Mouse (Mus musculus) colon, adult 2 months (tissue): ENCODE results near the gene Ggt6. TPM values are rescaled to one million over a fixed set of nuclear protein-coding genes. Genes with fewer than 3 reads are reported as not detected.

ENCODE experiments used
- polyA plus RNA-seq: library from polyadenylated mRNA; depleted of rRNA; stranded (reverse); fragments of >200 nt; gene quantifications from 2 replicates; pipeline ENCODE4 v1.2.3, GENCODE M21; 2012; rRNA removed

The Ggt6 gene
- 93.2 and 100 TPM in 2 replicates for polyA plus RNA-seq

DNA sequence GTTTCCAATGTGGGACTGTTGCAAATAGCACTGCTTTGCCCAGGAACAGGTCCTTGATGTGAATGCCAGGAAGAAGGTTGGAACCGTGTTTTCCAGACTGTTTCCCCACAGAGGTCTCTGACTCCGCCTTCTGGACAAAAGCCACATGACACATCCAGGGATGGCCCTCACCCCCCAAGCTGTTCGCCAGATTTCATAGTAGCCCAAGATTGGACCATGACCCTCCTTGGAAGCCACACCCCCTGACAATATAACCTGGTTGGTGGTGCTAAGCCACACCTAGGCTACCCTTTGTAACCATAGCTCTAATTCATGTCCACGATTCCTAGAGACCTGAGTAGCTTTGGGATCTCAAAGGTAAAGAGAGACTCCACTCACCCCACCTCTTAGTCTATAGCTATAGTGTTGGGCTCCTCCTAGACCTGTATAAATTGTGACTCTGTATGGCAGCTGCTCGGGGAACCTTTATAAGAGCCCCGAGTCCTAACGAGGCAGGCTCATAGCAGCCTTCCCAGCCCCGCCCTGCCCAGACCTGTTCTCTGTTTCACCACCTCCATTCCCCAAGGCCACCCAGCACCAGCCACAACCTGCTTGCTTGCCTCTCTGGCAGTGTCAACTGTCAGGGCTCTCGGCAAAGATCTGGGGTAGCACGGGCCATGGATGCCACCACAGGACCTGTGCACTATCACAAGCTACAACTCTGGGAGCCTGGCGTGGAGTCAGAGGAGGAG is at the start of gene Ggt6:
TSS of gene Ggt6 (plus strand) at position 564 of the 731 bp plus-strand sequence.

DNA sequence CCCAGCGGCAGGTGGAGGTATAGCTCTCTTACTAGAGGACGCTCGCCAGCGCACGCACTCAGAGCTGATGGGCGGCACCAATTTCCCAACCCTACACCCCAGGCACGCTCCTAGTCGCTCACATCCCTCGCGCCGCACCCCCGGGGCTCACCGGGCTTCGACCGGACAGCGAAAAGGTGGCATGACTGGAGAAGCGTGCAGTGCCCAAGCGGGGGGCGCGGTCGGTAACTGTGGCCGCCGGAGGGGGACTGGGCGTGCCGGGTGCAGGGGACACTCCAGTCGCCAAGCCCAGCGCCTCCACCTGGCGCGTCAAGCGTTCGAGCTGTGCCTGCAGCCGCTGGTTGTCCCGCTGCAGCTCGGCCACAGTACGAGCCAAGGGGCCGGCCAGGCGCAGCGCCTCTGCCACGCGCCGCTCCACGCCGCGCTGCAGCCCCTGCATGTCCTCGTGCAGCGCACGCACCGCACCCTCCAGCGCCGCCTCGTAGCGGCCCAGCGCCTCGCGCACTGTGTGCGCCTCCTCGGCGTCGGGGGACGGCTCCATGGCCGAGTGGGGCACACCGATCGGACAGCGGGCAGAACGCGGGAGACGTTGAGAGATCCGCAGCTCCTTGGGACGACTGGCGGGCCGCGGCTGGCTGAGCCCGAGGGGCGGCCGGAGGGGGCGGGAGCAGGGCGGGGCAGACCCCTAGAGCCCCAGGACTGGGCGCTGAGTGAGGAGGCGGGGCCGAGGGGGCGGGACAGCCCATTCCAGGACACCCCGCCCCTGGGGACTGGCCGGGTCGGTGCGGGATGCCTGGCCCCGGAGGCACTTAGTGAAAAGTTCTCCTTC is 24.0 kb upstream of the Ggt6 start, which contains the start of gene Smtnl2:
TSS of gene Smtnl2 (minus strand) at position 621 of the 829 bp plus-strand sequence.

DNA sequence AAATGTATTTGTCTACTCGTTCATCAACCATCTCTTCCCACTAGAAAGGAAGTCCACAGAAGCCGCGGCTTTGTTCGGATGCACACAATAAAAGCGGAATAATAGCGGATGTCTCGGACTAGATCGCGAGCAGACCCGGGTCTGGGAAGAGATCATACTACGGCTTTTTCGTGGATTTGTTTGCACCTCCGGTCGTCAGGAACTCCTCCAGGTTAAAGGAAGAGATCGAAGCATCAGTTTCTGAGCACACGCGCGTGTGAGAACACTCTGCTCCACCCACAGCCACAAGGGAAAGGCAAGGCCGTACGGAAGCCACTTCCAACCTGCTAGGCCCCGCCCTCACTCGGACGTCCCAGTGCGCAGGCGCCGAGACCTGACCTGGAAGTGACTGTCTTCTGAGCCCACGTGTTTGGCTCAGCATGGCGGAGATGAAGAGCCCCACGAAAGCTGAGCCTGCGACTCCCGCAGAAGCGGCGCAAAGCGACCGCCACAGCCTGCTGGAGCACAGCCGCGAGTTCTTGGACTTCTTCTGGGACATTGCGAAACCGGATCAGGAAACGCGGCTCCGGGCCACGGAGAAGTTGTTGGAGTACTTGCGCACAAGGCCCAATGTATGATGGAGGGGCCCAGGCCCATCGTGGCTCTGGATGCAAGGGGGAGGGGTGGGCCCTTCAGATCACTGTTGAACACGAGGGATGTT is 5.8 kb downstream of the Ggt6 start, which contains the start of gene Mybbp1a:
TSS of gene Mybbp1a (plus strand) at position 391 of the 700 bp plus-strand sequence.

Other genes starting within 250 kb of the Ggt6 start
- 0.13 and 0.14 TPM in 2 replicates for gene Gm43951, start 228.7 kb upstream of the Ggt6 start, polyA plus RNA-seq
- gene 4933427D14Rik, start 228.1 kb upstream of the Ggt6 start, polyA plus RNA-seq = 3.5 and 3.6 TPM in 2 replicates
- 52.2 and 53.4 TPM in 2 replicates for gene Txndc17, start 228.0 kb upstream of the Ggt6 start, polyA plus RNA-seq
- 4.4 and 6.2 TPM in 2 replicates for gene Med31, start 219.9 kb upstream of the Ggt6 start, polyA plus RNA-seq
- gene Slc13a5, start 168.3 kb upstream of the Ggt6 start, polyA plus RNA-seq = 0.14 TPM in 2 replicates
- 8.8 and 13.1 TPM in 2 replicates for gene Xaf1, start 133.9 kb upstream of the Ggt6 start, polyA plus RNA-seq
- 0.08 TPM in 1 of 2 replicates, not detected in the other for gene Fbxo39, start 121.1 kb upstream of the Ggt6 start, polyA plus RNA-seq
- 0.23 TPM in 1 of 2 replicates, not detected in the other for gene Tekt1, start 73.1 kb upstream of the Ggt6 start, polyA plus RNA-seq
- 2.8 and 3.9 TPM in 2 replicates for gene Smtnl2, start 23.8 kb upstream of the Ggt6 start, polyA plus RNA-seq
- gene Mybbp1a, start 5.8 kb downstream of the Ggt6 start, polyA plus RNA-seq = 26.5 and 30.6 TPM in 2 replicates
- 20.3 and 21.4 TPM in 2 replicates for gene Spns2, start 54.4 kb downstream of the Ggt6 start, polyA plus RNA-seq
- 1.00 and 1.1 TPM in 2 replicates for gene Spns3, start 115.0 kb downstream of the Ggt6 start, polyA plus RNA-seq
- 12.5 and 13.1 TPM in 2 replicates for gene Ube2g1, start 171.8 kb downstream of the Ggt6 start, polyA plus RNA-seq